Mouse (Mus musculus) activated CD4-positive, CD25-positive, alpha-beta regulatory T cell, adult 4 months (primary cell): ENCODE data around the gene Plekhg2. TPM values are rescaled to one million over a fixed set of nuclear protein-coding genes. Genes with fewer than 3 reads are reported as not detected.
"Not testable (repeated sequence)": the region's sequence is repeated elsewhere in the genome, so short reads cannot be mapped to it uniquely, and the experiment has no call there.

Experiments used
- ATAC-seq: one replicate; pipeline ENCODE4 v1.8.0; 2017
- polyA plus RNA-seq, 2 experiments: library from polyadenylated mRNA; unstranded; fragments of 100-300 nt; shearing (Covaris generic); gene quantifications; one replicate each; pipeline ENCODE4 v1.2.1; 2017

Plekhg2 gene
- 10 to 100 TPM; 61.5 to 70.3 TPM for polyA plus RNA-seq

DNA sequence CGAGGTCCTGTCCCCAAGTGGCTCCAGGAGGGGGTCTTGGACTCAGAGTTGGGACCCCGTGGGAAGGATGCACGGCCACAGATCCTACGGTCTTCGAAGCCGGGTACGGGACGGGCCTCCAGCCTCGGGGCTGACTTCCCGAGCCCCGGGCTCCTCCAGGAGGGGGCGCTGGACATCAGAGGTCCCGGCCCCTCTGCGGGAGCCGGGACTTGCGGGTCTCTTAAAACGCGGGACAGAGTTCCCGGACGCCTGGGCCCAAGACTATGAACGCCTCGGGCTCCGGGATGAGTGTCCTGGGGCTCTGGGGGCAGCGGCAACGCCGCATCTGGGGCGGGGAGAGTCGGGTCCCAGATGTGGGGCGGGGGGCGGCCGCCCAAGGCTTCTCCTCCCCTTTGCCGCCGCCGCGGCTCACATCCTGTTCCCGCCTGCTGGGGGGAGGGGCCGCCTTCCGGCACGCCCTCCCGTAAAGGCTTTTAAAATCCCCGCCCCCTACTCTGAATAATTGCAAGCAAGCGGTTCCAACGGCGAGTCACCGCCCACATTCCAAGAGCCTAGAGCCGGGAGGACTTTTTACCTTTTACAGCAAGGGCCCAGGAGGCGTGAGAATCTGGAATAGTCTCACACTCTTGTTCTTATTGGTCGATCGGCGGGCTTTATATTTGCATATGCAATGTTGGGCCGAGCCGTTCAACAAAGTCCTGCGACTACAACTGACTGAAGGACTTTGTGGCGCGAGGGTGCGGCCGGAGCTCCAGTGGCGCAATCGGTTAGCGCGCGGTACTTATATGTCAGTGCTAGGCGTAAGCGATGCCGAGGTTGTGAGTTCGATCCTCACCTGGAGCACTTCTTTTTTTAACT is at the start of gene Plekhg2:
TSS of gene Plekhg2 (minus strand) at position 349 of the 858 bp plus-strand sequence.
- ATAC-seq = peak; percentile 54

GRCm38 (mm10) chr7:28419416-28419815 is 47.0 kb upstream of the Plekhg2 start:
- ATAC-seq = no peak

- ATAC-seq = no peak
Observed at GRCm38 (mm10) chr7:28418096-28418670, 45.8 kb upstream of the Plekhg2 start.

DNA sequence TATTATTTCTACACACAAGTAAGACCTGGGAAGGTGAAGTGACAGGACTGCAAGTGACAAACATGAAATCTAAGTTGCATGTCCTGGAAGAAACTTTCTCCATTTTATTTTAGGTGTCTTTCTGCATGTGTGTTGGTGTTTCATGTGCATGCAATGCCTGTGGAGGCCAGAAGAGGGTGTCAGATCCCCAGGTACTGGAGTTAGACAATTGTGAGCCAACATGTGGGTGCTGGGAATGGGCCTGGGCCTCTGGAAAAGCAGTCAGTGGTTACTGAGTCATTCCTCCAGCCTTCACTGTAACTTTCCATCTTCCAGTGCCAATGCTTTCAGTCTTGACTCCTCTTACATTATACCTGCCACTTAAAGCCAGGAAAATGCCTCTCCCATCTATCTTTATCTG is 45.0 kb upstream of the Plekhg2 start:
- no peak for ATAC-seq

DNA sequence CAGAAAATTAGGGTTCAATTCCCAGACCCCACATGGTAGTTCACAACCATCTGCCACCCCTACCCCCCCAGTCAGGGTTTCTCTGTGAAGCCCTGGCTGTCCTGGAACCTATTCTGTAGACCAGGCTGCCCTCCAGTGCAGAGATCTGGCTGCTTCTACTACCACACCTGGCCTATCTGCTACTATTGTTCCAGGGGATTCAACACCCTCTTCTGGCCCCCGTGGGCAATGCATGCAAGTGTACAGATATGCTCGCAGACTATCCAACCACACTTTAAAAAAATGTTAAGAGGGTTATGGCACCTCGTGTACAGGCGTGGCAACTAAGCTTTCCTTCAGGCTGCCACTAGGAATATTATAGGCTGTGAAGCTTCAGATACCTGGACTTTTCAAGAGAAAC is 40.4 kb upstream of the Plekhg2 start:
- ATAC-seq = no peak

DNA sequence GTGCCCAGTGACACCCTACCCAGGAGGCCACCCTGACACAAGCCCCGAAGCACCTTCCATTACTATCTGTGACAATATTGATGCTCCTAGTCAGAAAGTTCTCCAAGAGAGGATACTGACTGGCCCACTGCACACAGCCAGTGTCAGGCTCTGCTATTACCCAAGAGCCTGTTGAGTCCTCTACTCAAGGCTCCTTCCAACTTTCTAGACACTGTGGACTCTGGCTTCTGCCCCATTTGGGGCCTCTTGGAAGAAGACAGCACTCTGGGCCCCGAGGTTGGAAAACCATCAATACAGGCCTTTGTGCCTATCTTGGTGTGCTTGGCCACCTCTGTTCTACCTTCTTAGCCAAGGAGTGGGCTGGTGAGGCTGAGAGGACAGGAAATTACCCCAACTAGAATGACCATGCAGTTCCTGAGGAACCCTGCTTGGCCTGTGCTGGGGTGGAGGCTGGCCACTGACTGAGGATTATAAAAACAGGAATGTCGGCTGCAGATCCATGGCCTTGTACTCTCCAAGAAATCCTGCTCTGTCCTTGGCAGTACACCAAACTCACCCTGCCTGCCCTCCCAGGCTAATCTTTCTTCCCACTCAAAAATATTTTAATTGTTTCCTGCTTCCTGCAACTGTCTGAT is 38.6 kb upstream of the Plekhg2 start:
- no peak for ATAC-seq

GRCm38 (mm10) chr7:28401942-28402341 is 29.5 kb upstream of the Plekhg2 start:
- no peak for ATAC-seq

DNA sequence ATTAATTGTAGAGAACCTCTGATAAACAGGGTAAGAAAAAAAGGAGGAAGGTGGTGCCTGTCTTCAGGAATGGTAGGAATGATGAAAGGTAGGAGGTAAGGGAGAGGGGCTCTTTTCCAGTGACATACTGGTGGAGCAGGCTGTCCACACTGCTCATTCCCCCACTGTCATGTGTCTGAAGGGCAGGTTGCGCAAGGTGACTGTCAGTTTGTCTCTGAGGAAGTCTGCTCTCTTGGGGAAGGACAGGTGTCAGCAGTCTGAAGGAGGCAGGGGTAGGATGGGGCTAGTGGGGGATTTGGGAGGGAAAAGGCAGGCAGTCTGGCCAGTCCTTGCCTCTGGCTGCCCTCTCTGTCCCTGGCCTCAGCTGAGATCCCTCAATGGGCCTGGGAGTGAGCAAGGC is 28.6 kb upstream of the Plekhg2 start:
- no peak for ATAC-seq

GRCm38 (mm10) chr7:28398696-28399340 is 26.4 kb upstream of the Plekhg2 start:
- ATAC-seq = no peak

- no peak for ATAC-seq
Observed at GRCm38 (mm10) chr7:28398000-28398399, 25.6 kb upstream of the Plekhg2 start.

GRCm38 (mm10) chr7:28395425-28395824 is 23.0 kb upstream of the Plekhg2 start:
- ATAC-seq = no peak

GRCm38 (mm10) chr7:28393272-28393951 is 21.0 kb upstream of the Plekhg2 start:
- ATAC-seq = peak; percentile 3

GRCm38 (mm10) chr7:28392429-28393271 is 20.3 kb upstream of the Plekhg2 start, which contains the start of the genes Med29 and Paf1:
Gene Med29, minus strand, starts transcription at chr7:28392708.
Gene Paf1, plus strand, starts transcription at chr7:28392951.
- peak; percentile 96 for ATAC-seq

GRCm38 (mm10) chr7:28390331-28390730 is 17.9 kb upstream of the Plekhg2 start:
- no peak for ATAC-seq

DNA sequence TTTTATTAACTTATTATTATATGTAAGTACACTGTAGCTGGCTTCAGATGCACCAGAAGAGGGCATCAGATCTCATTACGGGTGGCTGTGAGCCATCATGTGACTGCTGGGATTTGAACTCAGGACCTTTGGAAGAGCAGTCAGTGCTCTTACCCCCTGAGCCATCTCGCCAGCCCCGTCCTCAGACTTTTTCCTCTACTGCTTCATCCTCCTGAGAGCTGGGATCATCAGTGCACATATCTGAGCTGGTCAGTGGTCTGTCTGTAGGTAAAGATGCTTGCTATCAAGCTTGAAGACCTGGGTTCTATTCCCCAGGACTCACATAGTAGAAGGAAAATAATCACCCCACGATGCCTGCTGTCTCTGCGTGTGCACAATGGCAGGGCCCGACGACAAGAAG is 15.0 kb upstream of the Plekhg2 start:
- ATAC-seq = not testable (repeated sequence)

GRCm38 (mm10) chr7:28386877-28387276 is 14.5 kb upstream of the Plekhg2 start:
- ATAC-seq = not testable (repeated sequence)

GRCm38 (mm10) chr7:28386462-28386861 is 14.1 kb upstream of the Plekhg2 start:
- no peak for ATAC-seq

DNA sequence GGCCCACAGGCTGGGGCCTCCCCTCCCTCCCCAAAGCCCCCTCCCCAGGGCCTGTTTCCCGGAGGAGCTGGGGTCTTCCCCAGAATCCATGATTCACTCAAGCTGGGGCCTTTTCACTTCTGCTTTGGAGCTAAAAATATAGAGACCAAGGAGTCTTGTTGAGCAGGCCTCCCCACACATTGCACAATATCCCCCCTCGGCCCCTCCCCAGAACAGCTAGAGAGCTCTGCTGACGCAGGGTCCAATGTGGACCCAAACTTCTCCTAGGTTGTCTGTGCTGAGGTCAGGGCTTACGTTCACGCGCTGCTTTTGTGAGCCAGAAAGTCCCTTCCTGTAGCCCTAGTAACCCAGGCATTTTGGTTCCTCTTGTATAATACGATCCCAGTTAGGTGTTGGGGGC is 13.6 kb upstream of the Plekhg2 start:
- no peak for ATAC-seq

DNA sequence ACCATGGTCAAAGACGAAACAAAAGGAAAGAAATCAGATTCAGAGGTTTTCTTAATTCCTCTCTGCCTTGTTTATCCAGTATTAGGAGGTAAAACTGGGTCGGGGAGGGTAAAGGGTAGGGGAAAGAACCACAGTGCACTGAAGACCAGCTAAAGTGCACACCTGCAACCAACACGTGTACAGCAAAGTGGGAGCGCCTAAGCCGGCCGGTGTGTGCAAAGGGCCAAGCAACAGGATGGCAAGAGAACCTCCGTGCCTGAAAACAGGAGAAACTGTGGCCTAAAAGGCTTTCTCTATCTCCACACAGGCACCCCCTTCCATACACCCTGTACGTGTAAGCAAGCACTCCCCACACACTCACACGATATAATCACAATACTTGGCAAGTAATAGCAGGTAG is 12.8 kb upstream of the Plekhg2 start:
- ATAC-seq = no peak

GRCm38 (mm10) chr7:28384162-28384561 is 11.8 kb upstream of the Plekhg2 start:
- ATAC-seq = no peak

DNA sequence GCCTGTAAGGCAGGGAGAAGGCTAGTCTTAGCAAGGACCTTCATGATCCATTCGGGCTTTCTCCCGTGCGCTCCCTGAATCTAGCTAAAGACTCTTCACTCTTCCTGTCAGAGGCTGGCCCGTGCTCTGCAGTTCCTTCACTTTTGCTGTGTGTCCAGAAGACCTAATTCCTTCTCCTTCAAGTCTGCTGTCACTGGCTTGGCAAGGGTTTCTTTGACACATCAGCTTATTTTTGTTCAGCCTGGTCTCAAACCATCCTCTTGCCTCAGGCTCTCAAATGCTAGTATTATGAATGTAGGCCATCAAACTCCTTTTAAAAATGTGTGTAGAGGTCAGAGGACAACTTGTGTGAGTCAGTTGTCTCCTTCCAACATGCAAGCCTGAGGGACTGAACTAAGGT is 11.2 kb upstream of the Plekhg2 start:
- ATAC-seq = no peak
